Mouse (Mus musculus) adrenal gland, adult 18-20 months (tissue): ENCODE data around the gene Tmem160. TPM values are rescaled to one million over a fixed set of nuclear protein-coding genes. Genes with fewer than 3 reads are reported as not detected.

Experiments
- DNase-seq, 2 experiments: peaks; one replicate each; pipeline ENCODE4 v3.0.0; 2021 to 2022; ENCODE audit warnings: low spot score in 2 of 2
- total RNA-seq, 2 experiments: library from RNA; stranded (reverse); gene quantifications; 1 replicate in 1 of 2; 2 replicates in 1 of 2; pipeline ENCODE4 v1.2.3; 2021

Gene Tmem160
- total RNA-seq, 2 experiments from 2014 or later, result 60.1 to 61.7 TPM

DNA sequence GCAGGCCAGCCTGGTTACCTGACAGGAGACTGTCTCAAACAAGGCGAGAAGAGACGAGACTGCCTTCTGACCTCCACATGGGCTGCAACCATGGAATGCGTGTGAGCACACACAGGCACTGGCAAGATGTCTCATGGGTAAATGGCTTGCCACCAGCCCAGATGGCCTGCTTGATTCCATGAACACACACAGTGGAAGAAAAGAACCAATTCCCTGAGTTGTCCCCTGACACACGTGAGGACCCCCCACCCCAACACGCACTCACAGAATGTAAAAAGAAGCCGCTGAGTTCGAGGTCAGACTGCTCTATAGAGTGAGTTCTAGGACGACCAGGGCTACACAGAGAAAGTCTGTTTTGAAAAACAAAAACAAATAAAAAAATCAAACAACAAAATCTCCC, 25.0 kb downstream of the Tmem160 start, which contains the start of gene Npas1:
Gene Npas1 (minus strand): TSS at position 101 of the 400 bp plus-strand sequence.
- DNase-seq, result no peak

DNA sequence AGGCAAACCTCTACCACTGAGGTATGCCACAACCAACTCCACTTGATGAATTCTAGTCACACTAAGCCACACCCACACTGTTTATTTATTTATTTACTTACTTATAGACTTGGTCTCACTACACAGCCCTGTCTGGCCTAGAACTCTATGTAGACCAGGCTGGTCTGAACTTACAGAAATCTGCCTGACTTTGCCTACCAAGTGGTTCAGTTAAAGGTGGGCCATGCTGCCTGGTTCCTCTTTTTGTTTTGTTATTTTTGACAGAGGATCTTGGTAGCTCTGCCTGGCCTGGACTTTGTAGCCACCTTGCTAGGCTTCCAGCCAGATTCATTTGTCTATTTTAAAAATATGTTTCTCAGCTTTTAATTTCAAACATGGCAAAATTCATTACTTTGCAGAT, 36.2 kb downstream of the Tmem160 start:
- DNase-seq, result no peak

DNA sequence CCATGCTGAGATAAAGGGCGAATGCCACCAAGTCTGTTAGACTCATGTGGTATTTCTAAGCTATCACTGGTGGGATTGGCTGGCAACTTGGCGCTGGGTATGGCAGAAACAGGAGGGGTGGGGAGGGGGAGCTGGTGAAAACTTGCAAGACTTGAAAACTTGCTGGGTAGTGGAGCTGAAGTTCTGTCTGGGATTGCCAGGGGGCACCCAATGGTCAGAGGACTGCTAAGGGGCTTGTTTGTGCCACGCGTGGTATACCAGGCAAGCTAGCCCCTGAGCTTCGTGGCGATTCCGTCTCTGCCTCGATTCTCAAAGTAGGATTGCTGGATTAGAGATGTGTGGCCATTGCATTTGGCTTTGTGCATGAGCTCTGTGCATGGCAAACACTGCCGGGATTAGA, 37.4 kb downstream of the Tmem160 start:
- DNase-seq, result no peak

DNA sequence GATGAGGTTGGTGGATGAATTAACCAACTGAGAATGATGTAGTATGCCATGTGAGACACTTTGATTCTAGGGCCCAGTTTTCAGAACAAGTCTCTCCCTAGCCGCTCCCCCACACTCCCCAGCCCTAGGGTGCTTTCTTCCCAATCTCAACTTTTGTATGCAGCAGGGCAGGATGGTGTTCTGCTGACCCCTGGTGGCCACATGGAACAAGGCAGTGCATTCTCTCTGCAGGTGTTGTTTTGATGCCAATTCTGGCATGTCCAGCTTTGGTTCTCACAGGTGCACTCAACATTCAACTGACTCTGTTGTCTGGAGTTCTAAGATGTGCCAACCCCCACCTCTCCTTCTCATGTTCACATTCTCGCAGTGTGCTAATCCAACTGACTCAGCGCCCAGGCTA, 39.2 kb downstream of the Tmem160 start:
- DNase-seq, result peak; percentile 53 to 65

DNA sequence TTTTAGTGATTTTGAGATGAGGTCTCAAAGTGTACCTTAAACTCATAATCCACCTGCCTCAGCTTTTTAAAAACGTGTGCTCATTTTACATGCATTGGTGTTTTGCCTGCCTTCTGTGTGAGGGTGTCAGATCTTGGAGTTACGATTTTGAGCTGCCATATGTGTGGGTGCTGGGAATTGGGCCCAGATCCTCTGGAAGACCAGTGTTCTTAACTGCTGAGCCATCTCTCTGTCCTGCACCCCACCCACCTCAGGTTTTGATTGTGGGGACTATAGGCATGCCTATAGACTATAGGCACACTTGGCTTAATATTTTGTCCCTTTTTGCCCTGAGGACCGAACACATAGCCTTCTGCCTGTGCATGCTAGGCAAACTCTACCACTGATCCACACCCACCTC, 39.6 kb downstream of the Tmem160 start:
- DNase-seq, result no peak

DNA sequence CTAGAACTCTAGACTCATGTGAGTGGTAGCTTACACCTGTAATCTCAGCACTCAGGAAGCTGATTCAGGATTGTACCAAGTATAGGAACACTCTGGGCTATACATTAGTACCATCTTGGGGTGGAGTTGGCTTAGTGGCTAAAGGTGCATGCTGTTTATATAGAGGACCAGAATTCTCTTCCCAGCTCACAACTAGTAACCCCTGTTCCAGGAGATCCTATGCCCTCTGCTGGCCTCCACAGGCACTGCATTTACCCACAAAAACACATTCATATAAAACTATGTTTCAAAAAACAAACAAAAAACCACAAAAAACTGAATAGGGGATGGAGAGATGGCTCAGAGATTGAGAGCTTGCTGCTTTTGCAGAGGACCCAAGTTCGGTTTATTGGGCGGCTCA, 40.8 kb downstream of the Tmem160 start:
- DNase-seq, result peak in 1 of 2 experiments; percentile 44

DNA sequence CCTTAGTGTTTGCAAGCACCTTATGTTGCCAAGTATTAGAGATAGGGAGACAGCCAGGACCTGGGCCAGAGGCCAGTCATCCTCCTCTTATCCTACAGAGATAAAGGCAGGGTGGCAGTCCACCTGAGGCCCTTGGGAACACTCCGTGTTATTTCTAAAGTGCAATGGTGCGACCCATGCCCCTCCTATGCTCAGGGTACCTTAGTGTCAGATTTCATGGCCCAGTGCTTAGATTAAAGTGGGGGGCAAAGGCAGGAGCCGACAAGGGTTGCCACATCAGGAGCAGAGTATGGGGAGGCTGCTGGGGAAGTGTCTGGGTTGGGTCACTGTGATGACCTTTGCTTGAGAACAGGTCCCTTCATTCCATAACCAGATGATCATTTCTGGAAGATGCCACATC, 43.7 kb downstream of the Tmem160 start:
- DNase-seq, result no peak

DNA sequence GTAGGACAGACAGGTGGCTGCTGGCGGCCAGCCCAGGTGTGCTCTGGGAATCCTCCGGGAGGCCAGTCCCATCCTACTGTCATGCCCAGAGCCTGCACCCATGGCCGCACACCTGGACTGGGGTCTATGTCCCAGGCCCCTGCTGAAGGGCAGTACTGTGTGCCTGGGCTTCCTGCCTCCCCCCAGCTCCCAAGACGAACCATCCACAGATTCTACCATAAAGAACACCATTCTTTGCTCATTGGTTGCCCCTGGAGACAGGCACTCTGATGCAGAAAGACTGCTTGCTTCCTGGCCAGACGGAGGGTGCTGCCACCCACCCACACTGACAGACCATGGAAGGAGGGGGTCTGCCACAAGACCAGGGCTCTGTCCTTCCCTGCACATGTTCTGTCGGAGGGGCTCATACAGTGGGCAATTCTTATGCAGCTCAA, 47.1 kb downstream of the Tmem160 start:
- DNase-seq, result no peak

DNA sequence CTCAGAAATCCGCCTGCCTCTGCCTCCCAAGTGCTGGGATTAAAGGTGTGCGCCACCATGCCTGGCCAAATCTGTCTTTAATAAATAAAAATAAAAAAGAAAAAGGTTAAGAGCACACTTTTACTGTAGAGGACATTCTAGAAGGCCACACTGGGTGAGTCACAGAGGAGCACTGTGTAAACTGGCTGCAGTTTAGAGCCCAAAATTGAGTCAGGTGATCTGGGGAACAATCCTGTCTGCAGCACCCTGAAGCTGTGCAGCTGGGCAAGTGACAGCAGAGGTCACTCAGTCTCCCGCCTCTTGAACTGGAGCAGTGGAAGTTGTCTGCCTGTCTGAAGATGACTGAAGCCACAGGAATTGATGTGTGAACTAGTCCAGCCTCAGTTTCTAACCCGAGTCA, 49.0 kb downstream of the Tmem160 start:
- DNase-seq, result peak in 1 of 2 experiments; percentile 16

DNA sequence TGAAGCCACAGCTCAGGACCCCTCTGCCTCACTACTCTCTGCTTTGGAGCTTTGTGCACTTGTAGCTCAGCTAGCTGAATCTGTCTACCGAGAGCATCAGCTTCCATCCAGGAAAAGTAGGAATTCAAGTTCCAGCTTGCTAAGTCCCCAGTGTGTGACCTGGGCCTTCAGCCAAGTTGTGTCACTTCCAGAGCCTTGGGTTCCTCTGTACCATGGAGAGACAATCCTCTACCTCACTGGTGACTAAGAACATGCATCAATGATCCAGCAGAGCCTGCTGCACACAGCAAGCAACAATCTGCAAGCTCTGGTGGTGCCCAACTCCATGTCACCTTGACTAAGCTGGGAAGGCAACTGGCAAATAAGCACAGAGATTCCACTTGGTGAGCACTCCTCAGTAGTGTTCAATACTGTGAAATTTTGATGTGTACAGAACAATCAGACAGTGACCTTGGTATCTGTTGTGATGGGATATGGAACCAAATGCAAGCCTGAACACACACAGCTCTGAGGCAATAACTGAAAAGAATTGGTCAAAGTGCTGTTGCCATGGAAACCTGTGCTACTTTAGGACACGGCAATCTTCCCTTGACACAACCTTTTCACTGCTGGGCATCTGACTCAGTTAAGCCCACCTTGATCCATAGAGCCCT, 52.1 kb downstream of the Tmem160 start:
- DNase-seq, result peak in 1 of 2 experiments; percentile 22

Other genes with a start within 250 kb of the Tmem160 start
- 10 to 100 TPM; 10.8 to 11.4 TPM for gene Dhx34, start 230.7 kb upstream of the Tmem160 start, total RNA-seq
- under 1 TPM; 0.46 to 0.83 TPM for gene C5ar2, start 208.6 kb upstream of the Tmem160 start, total RNA-seq
- gene C5ar1, start 193.2 kb upstream of the Tmem160 start, total RNA-seq, result 10 to 100 TPM in 1 of 2 experiments, 1 to 10 TPM in 1; 7.0 to 13.1 TPM
- 10 to 100 TPM; 21.1 to 21.8 TPM for gene Inafm1, start 179.2 kb upstream of the Tmem160 start, total RNA-seq
- 10 to 100 TPM; 52.2 to 59.2 TPM for gene Ccdc9, start 166.0 kb upstream of the Tmem160 start, total RNA-seq
- 1 to 10 TPM; 5.2 to 6.0 TPM for gene Bbc3, start 144.4 kb upstream of the Tmem160 start, total RNA-seq
- gene Sae1, start 65.0 kb upstream of the Tmem160 start, total RNA-seq, result 10 to 100 TPM; 57.0 to 61.8 TPM
- gene Zc3h4, start 51.9 kb upstream of the Tmem160 start, total RNA-seq, result 10 to 100 TPM; 32.8 to 39.4 TPM
- gene Npas1, start 24.9 kb downstream of the Tmem160 start, total RNA-seq, result not detected
- gene Arhgap35, start 162.2 kb downstream of the Tmem160 start, total RNA-seq, result 10 to 100 TPM; 54.3 to 63.1 TPM
- gene Ceacam15, start 222.9 kb downstream of the Tmem160 start, total RNA-seq, result not detected